In genomic region chr8:117706141-117706540, GRCm38 (mm10) we compare ENCODE assay signal across 27 mouse cellular contexts. TPM values are rescaled to one million over a fixed set of nuclear protein-coding genes. Genes with fewer than 3 reads are reported as not detected.
"Had no signal": no experiment of that assay in that cellular context is flagged by ENCODE, and none has a peak within 500 bp of the region (broad histone marks: within the 10 kb centered on the region; RNA-seq: fewer than 3 reads in every experiment).

No protein-coding gene starts in this region.

- H3K9ac ChIP-seq: kidney, embryonic 15.5 days; limb, embryonic 12.5 days; limb, embryonic 15.5 days; liver, embryonic 14.5 days; lung, embryonic 15.5 days; midbrain, embryonic 13.5 days; stomach, embryonic 15.5 days had no signal

- H3K9me3 ChIP-seq: kidney, embryonic 15.5 days; limb, embryonic 12.5 days; limb, embryonic 15.5 days; lung, embryonic 15.5 days; megakaryocyte, embryonic 14.5 days; midbrain, embryonic 10.5 days; midbrain, embryonic 13.5 days; stomach, embryonic 15.5 days had no signal

- ATAC-seq: hindbrain, postnatal 0 days; inflammation-experienced regulatory T-cells, adult 6 months; midbrain, embryonic 13.5 days; midbrain, embryonic 16.5 days had no signal

- H3K27me3 ChIP-seq: kidney, embryonic 15.5 days; limb, embryonic 12.5 days; limb, embryonic 15.5 days; lung, embryonic 15.5 days; midbrain, embryonic 13.5 days; stomach, embryonic 15.5 days had no signal

- H3K4me1 ChIP-seq: lung, embryonic 15.5 days; stomach, embryonic 15.5 days had no signal

- H3K27ac ChIP-seq: hindbrain, postnatal 0 days; kidney, embryonic 15.5 days; limb, embryonic 12.5 days; limb, embryonic 15.5 days; liver, embryonic 14.5 days; lung, embryonic 15.5 days; macrophage; midbrain, embryonic 10.5 days; midbrain, embryonic 13.5 days; stomach, embryonic 15.5 days had no signal

- DNase-seq: kidney, adult 11 months; kidney, adult 8-10 months; kidney, postnatal 10 days; kidney, postnatal 4 days; left cerebral cortex, postnatal 4 days; lung, adult 18-20 months; right cerebral cortex, adult 18-20 months; right cerebral cortex, postnatal 14 days; right cerebral cortex, postnatal 4 days; spleen, adult 18-20 months; thymus, postnatal 25 days had no signal

- H3K36me3 ChIP-seq: kidney, embryonic 15.5 days; limb, embryonic 12.5 days; limb, embryonic 15.5 days; lung, embryonic 15.5 days; midbrain, embryonic 10.5 days; midbrain, embryonic 13.5 days; stomach, embryonic 15.5 days had no signal

- H3K4me2 ChIP-seq: kidney, embryonic 15.5 days; limb, embryonic 12.5 days; limb, embryonic 15.5 days; lung, embryonic 15.5 days; midbrain, embryonic 13.5 days; stomach, embryonic 15.5 days had no signal

- H3K4me3 ChIP-seq: kidney, embryonic 15.5 days; limb, embryonic 12.5 days; limb, embryonic 15.5 days; lung, embryonic 15.5 days; megakaryocyte, embryonic 14.5 days; midbrain, embryonic 10.5 days; midbrain, embryonic 13.5 days; stomach, embryonic 15.5 days had no signal

RNA-seq across cellular contexts. Expression of gene Hsd17b2, which starts 4.4 kb away (rescaled TPM):
- total RNA-seq: hindbrain, postnatal 0 days; layer of hippocampus, postnatal 14 days; left cerebral cortex, adult 8-10 months; left cerebral cortex, postnatal 4 days had no signal
- polyA plus RNA-seq: limb, embryonic 12.5 days; macrophage; neural tube, embryonic 11.5 days had no signal
